Mouse (Mus musculus) cerebellum, postnatal 4 days (tissue): ENCODE data around the gene Selenok.

Experiments
- DNase-seq, 2 experiments: peaks; one replicate each; pipeline ENCODE4 v3.0.0; 2022; ENCODE audit warnings: low spot score in 2 of 2, mixed read lengths in 1 of 2

Gene Selenok

DNA sequence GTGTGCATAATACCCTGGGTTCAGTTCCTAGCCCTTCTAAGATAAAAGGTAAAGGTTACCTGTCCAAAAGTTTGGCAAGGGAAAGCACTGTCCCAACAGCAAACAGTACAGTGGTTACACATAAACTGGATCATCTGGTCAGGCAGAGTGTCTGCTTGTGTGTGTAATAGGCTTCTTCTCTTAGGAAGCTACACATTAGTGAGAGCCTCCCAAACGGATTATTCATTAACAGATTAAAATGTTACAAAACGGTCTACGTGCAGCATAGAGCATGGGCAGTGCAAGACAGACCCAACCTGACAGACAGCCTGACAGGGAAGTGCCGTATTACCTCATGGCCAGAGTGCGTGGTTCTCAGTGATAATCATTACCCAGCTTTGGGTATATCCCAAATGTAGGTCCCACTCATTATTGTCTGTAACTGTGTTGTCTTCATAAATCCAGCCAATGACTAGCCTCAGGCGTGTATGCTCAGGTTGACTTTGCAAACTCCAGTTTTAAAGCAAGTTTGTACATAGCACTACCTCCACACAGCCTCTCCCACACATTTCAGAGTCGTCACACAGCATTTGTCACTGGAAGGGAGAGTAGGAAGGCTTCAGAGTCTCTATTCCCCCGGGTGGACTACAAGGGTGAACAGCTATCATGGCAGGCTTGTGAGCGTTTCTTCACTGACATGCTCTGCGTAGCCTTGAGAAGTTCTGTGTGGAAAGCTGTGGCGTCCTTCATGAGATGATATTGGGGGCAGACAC, 28.1 kb downstream of the Selenok start:
- no peak for DNase-seq

DNA sequence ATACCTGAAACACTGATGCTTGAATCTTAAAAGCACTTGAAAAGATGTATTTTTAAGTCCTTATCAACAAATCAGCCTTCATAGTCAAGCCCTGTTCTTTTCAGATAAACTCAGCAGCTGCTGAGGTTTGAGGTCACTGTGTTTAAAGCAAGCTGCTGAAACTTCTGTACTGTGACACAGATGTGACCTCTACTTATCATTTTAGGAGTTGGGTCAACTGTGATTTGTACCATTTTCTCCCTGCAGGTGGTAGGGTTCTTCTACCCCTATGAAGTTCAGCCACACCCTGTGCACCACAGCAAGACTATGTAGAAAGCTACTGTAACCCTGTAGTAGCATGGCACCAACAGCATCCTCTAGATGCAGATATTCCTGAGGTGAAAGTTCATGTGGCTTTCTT, 29.2 kb downstream of the Selenok start:
- DNase-seq = no peak

DNA sequence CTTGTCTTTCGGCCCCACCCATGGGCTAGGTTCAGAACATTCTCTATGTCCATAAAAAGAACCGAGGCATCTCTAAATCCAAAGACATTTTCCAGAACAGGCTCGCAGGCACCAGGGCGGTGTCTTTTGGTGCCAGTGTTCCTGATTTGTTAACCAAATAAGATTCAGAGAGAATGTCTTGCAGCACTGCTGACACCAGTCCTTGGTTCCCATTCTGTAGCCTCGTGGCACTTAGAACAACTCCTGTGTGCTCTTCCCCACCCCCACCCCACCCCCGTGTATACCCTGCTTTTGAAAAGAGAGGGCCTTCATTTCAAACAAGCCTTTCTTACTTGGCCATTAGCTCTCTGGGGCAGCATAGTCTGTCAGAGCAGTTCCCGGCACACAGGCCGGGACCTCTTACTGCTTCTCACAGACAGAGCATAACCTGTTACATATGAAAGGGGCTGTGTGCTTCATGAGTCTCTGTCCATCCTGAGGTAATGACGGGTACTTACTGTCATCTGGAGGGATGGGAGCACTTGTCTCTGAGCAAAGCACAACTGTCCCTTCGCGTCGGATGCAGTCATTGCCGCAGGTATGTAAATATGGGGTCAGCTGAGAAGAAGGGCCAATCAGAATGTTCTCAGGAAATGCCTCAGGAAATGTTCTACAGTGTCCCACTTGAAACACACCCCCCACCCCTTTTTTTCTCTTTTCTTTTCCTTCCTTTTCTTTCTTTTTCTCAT, 30.8 kb downstream of the Selenok start:
- no peak for DNase-seq

- DNase-seq = no peak
Observed at GRCm38 (mm10) chr14:29999475-29999811, 31.3 kb downstream of the Selenok start.

- DNase-seq = peak in 1 of 2 experiments; percentile 53
Observed at GRCm38 (mm10) chr14:30008733-30009575, 40.8 kb downstream of the Selenok start, which contains the start of the genes Il17rb and Chdh. TSS of gene Il17rb (minus strand) at chr14:30008896. TSS of gene Chdh (plus strand) at chr14:30009023.

- peak in 1 of 2 experiments; percentile 60 for DNase-seq
Observed at GRCm38 (mm10) chr14:30009864-30010560, 41.9 kb downstream of the Selenok start.

DNA sequence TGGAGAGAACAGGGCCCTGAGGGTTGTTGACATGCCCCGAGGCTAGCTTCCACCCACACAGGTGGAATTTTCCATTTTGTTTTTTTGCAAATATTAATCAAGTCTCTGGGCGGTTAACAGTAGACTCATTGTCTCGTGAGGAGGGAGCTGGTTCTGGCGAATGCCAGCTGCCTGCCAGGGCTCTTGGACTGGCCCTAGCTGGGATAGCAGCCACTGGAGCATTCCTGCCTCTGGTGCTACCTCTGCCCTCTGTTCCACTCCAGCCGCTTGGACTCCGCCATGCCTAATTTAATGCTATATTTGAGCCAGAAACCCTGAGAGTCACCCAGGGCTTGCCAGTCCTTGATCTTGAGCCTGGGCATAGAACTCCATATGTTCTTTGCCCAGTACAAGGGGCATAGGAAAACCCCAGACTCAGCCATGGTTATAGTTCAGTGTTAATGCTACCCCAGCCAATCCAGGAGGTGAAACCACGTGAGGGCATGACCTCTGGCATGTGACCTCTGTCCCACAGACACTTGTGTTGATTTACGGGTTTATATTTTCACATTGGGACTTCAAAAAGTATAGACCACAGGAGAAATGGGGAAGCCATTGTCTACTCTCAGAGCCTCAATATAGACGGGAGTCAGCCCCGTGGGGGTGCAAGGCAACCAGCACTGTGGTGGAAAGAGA, 43.9 kb downstream of the Selenok start:
- no peak for DNase-seq

- DNase-seq = no peak
Observed at GRCm38 (mm10) chr14:30014487-30014886, 46.4 kb downstream of the Selenok start.

DNA sequence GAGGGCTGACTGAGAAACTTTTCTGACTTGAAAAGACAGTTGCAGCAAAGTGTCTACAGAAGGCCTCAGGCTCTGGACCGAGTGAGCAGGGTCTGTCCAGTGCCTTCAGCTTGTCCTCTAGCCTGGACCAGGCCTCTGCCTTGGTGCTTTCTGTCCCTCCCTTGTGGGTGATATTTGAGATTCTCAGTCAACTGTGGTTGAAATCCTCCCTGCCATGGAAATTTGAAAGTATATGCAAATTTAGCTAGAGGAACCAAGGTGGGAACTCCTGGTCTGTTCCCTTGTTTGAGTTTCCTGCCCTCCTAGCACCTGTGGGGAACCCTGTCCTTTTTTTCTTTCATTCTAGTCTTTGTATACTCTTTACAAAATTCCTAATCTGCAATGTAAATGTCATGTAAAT, 46.9 kb downstream of the Selenok start:
- no peak for DNase-seq

- no peak for DNase-seq
Observed at GRCm38 (mm10) chr14:30016666-30017065, 48.6 kb downstream of the Selenok start.

DNA sequence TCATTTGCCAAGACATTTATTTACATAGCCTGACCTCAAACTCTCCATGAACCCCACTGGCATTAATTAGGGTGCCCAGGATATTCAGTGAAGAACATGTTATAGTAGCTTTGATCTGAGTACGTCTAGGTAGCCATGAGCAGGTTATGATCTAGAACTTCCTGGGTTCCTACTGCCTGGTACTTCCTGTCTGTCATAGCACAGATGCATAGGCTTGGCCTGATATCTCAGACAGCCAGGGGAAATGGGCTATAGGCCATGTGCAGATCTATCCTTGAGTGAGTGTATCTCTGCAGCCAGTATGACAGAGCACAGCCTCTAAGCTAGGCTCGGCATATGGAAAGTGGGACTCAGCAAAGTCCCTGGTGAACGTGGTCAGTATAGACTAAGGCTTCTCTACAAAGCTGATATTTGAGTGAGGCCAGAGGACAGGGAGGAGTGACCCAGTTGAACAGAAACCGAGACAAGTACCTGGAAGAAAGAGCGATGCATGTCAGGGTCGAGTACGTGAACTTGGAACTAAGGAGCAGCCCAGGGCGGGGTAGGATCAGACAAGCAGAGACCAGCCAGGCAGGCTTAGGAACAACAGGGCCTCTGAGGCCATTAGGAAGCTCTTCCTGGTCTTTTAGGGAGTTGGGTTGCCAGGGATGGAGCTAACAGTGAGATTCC, 49.8 kb downstream of the Selenok start:
- DNase-seq = no peak

- DNase-seq = no peak
Observed at GRCm38 (mm10) chr14:30018463-30018801, 50.3 kb downstream of the Selenok start.

- no peak for DNase-seq
Observed at GRCm38 (mm10) chr14:30018846-30019245, 50.7 kb downstream of the Selenok start.

DNA sequence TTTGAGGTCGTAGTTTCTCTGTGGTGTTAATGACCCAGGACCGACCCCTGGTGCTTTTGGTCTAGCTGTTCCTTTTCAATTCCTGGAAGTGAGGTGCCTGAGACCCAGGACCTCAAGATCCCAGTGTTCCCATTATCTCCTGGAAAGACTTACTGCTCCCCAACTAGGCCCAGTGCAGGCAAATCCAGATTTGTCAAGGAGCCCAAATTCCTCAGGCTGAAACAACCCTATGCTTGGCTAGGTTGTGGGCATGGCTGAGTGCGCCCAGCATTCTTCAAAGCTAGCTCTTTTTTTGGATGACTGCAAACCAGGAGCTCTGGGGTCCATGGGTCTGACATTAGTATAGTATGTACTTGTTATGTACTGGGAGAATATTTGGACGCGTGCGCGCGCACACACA, 51.3 kb downstream of the Selenok start:
- DNase-seq = no peak

DNA sequence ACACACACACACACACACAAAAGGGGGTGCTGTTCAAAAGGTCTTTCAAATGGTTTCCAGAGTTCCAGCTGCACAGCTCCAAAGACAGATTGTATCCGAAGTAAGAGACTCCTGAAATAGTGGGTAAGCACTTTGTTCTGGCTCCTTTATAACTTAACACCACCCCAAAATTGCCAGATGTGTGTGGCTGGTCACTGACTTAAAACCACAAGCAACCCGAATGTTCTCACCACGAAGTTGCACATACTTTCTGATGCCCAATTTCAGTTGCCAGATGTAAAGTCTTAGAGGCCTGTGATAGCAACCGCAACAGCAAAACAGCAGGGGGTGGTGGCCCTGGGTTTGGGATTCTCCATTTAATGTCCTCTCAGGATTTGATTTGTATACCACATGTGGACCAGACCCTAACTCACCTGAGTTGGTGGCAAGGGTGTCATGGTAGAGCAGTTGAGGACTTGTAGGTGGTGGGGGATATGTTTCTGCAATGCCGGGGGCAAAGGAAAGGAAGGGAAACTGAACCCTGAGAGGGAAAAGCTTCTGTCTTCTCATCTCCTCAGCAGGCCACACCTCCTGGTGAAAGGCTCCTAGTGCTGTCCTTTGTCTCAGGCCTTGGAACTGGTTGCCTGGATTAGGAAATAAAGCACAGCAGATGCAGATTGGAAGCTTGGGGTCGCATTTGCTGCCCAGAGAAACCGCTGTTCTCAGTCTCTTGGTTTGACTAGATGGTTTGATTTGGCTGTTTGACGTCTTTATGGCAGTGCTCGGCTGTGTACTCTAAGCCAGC, 51.9 kb downstream of the Selenok start:
- no peak for DNase-seq

DNA sequence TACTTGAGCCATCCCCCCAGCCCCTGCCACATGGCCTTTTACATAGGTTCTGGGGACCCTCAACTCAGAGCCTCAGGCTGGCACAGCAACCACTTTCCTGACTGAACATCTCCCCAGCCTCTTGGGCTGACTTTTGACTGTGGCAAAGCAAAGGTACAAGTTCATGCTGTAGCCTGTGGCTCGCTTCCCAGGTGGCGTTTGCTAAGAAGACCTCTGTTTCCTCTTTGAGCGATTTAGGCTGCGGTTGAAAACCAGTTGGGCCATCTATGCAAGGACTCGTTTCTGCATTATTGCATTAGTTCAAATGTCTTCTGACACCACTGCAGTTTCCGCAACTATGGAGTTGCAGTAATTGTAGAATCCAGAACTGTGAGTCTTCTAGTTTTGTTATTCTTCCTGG, 54.4 kb downstream of the Selenok start:
- DNase-seq = no peak

GRCm38 (mm10) chr14:30024387-30024786, 56.3 kb downstream of the Selenok start:
- DNase-seq = no peak
